Mouse (Mus musculus): Measurements from ENCODE around the gene Apob. TPM values are rescaled to one million over a fixed set of nuclear protein-coding genes. Genes with fewer than 3 reads are reported as not detected.

Apob gene
- total and polyA plus RNA-seq, 3 experiments = not detected

DNA sequence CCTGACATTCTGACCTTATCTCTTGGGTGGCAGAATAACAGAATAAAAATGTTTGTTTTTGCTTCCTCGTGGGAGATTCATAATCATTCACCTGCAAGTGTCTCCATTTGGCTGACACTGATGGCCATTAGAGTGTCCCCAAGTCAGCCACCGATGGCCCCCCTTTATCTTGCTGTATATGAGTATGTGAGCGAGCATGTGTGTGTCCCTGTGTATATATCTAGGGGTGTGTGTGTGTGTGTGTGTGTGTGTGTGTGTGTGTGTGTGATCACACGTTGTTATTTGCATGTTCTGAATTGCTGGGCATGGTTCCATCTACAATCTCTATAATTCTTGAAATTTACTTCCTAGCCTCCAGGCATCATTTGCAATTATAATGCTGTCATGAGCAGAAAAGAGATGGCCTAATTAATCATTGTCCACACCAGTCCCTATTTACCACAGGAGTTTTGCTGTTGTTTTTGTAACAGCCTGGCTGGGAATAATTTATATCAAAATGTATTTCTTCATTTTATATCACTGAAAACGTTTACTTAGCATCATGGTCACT lies 3.6 kb upstream of the Apob start:
- H3K79me2 ChIP-seq (ENCODE audit: control insufficient read depth, insufficient read depth, low read length, poor library complexity) = no peaks in the 10 kb centered on the region
- DNase-seq (ENCODE audit: low read depth, low spot score) = no peak
- no peak overlapping the region for H3K27ac ChIP-seq (ENCODE audit: control insufficient read depth, low read depth, low read length)
- H3K9ac ChIP-seq (ENCODE audit: control insufficient read depth, low read depth, low read length, poor library complexity, severe bottlenecking) = no peak overlapping the region
- H3K36me3 ChIP-seq (ENCODE audit: control insufficient read depth in 1 of 2, insufficient read depth in 2 of 2, low read length in 2 of 2) = no peaks in the 10 kb centered on the region
- no peaks in the 10 kb centered on the region for H3K9me3 ChIP-seq (replicated peaks; ENCODE audit: insufficient read depth, low read length)
- H3K4me3 ChIP-seq (ENCODE audit: control insufficient read depth in 1 of 2, insufficient read depth in 1 of 2, low read depth in 2 of 2, low read length in 2 of 2) = no peak overlapping the region
- H3K27me3 ChIP-seq (ENCODE audit: control insufficient read depth in 1 of 2, insufficient read depth in 2 of 2, low read length in 2 of 2) = peaks cover 0 to 2% of the 10 kb centered on the region in 2 experiments
- TF ChIP-seq NRF1 (IDR thresholded peaks at IDR 0.05; ENCODE audit: insufficient read depth, low read depth, low read length, poor library complexity, severe bottlenecking) = no peak
- no peak for TF ChIP-seq RAD21 (IDR thresholded peaks at IDR 0.05; ENCODE audit: low read depth, low read length)
- no peak for TF ChIP-seq MAX (IDR thresholded peaks at IDR 0.05; ENCODE audit: low read length)
- no peak for TF ChIP-seq POLR2AphosphoS5 (IDR thresholded peaks at IDR 0.05; ENCODE audit: borderline replicate concordance, low read depth, low read length)
- no peak for TF ChIP-seq ELF1 (IDR thresholded peaks at IDR 0.05; ENCODE audit: low read depth, low read length)
- no peak for TF ChIP-seq SIN3A (IDR thresholded peaks at IDR 0.05; ENCODE audit: low read length)
- no peak for TF ChIP-seq CHD1 (IDR thresholded peaks at IDR 0.05; ENCODE audit: low read depth, low read length)
- TF ChIP-seq MAFK (IDR thresholded peaks at IDR 0.05; ENCODE audit: borderline replicate concordance, low read depth, low read length) = no peak
- TF ChIP-seq MYC (IDR thresholded peaks at IDR 0.05; ENCODE audit: low read depth, low read length) = no peak
- no peak for TF ChIP-seq USF2 (IDR thresholded peaks at IDR 0.05; ENCODE audit: borderline replicate concordance in 1 of 2, insufficient read depth in 1 of 2, low read depth in 1 of 2, low read length in 2 of 2)
- no peak for TF ChIP-seq USF1 (IDR thresholded peaks at IDR 0.05; ENCODE audit: low read depth, low read length)
- no peak for TF ChIP-seq HCFC1 (IDR thresholded peaks at IDR 0.05; ENCODE audit: low read depth, low read length)
- TF ChIP-seq KAT2A (conservative IDR thresholded peaks at IDR 0.05; ENCODE audit: low read depth, low read length) = no peak
- TF ChIP-seq EP300 (IDR thresholded peaks at IDR 0.05; ENCODE audit: low read depth in 1 of 2, low read length in 2 of 2) = no peak
- TF ChIP-seq MXI1 (IDR thresholded peaks at IDR 0.05; ENCODE audit: low read depth, low read length) = no peak
- TF ChIP-seq TCF12 (IDR thresholded peaks at IDR 0.05; ENCODE audit: low read depth, low read length) = no peak
- TF ChIP-seq JUND (IDR thresholded peaks at IDR 0.05; ENCODE audit: low read depth, low read length) = no peak
- H3K4me1 ChIP-seq (ENCODE audit: control insufficient read depth in 1 of 2, insufficient read depth in 2 of 2, low read length in 2 of 2) = no peaks in the 10 kb centered on the region

DNA sequence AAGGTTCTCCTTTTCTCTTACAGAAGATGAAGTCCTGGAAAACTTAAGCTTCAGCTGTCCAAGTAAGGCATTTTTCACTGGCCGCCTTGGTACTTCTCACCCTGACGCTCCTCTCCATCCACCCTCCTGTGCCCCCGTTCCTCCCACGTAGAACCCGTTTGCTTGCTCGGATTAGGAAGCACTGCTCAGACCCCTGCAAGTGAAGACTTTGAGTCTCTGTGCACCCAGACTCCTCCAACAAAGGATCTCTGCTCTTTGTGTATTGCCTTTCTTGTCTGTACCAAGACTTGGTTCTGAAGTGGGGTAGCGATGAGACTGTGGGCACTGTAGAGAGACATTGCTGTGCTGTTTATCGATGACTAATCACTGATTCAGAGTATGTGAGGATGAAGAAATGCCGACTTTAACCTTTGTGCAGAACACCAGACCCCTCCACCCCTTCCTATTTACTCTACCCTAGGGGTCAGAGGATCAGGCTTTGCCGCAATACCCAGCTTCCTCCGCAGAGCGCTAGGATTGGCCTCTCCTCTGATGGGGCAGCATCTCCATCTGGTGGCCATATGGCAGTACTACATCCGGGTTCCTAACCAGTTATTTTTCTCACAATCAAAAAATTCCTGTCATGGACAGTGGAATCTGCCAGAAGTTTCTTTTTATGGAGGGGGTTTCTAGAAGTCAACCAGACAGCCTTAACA lies 889 bp downstream of the Apob start:
- Histone ChIP-seq H3K27ac (ENCODE audit: control insufficient read depth, low read depth, low read length) (no peak overlapping the region), H3K27me3 (ENCODE audit: control insufficient read depth in 1 of 2, insufficient read depth in 2 of 2, low read length in 2 of 2) (peaks cover 0 to 3% of the 10 kb centered on the region in 2 experiments; a peak in 1 of 4 replicates), H3K4me1 (ENCODE audit: control insufficient read depth in 1 of 2, insufficient read depth in 2 of 2, low read length in 2 of 2) (no peaks in the 10 kb centered on the region), H3K36me3 (ENCODE audit: control insufficient read depth in 1 of 2, insufficient read depth in 2 of 2, low read length in 2 of 2) (no peaks in the 10 kb centered on the region), H3K9me3 (replicated peaks; ENCODE audit: insufficient read depth, low read length) (no peaks in the 10 kb centered on the region), H3K9ac (ENCODE audit: control insufficient read depth, low read depth, low read length, poor library complexity, severe bottlenecking) (no peak overlapping the region), H3K4me3 (ENCODE audit: control insufficient read depth in 1 of 2, insufficient read depth in 1 of 2, low read depth in 2 of 2, low read length in 2 of 2) (no peak overlapping the region), H3K79me2 (ENCODE audit: control insufficient read depth, insufficient read depth, low read length, poor library complexity) (no peaks in the 10 kb centered on the region)
- TF ChIP-seq TAL1 (IDR thresholded peaks at IDR 0.05; ENCODE audit: low read length) (no peak), RAD21 (IDR thresholded peaks at IDR 0.05; ENCODE audit: low read depth, low read length) (peak; percentile 88), SMC3 (IDR thresholded peaks at IDR 0.05; ENCODE audit: low read depth, low read length) (peak; percentile 73), HCFC1 (IDR thresholded peaks at IDR 0.05; ENCODE audit: low read depth, low read length) (no peak), CTCF (IDR thresholded peaks at IDR 0.05 in 2 of 3, conservative IDR thresholded peaks at IDR 0.05 in 1 of 3; ENCODE audit: control insufficient read depth in 1 of 3, insufficient read depth in 1 of 3, low read depth in 2 of 3, low read length in 3 of 3, poor library complexity in 1 of 3, severe bottlenecking in 1 of 3) (peak; percentile 79 to 89 (median 80)), JUND (IDR thresholded peaks at IDR 0.05; ENCODE audit: low read depth, low read length) (no peak), ZC3H11A (IDR thresholded peaks at IDR 0.05; ENCODE audit: low read depth, low read length) (peak; percentile 64), SIN3A (IDR thresholded peaks at IDR 0.05; ENCODE audit: low read length) (no peak), ELF1 (IDR thresholded peaks at IDR 0.05; ENCODE audit: low read depth, low read length) (peak; percentile 14; the same call in 1 of the 2 replicates)
- DNase-seq (ENCODE audit: low read depth, low spot score) = peak; percentile 43

All from MEL (cell line).